Mouse (Mus musculus) cortical plate, adult 2 months (tissue): ENCODE measurements around the gene Rps19.

ENCODE experiments used
- CTCF ChIP-seq: fragments of 200-500 bp; IDR thresholded peaks from 2 replicates; pipeline ENCODE4 v1.5.1; 2011; ENCODE audit warnings: mild to moderate bottlenecking, control low read depth, low read length; ENCODE audit not compliant: insufficient read depth; ENCODE audit errors: extremely low read depth
- POLR2A ChIP-seq: fragments of 200-500 bp; IDR thresholded peaks from 2 replicates; pipeline ENCODE4 v1.6.1; 2011; ENCODE audit warnings: mild to moderate bottlenecking, low read length, control low read depth; ENCODE audit not compliant: insufficient read depth; ENCODE audit errors: extremely low read depth

DNA sequence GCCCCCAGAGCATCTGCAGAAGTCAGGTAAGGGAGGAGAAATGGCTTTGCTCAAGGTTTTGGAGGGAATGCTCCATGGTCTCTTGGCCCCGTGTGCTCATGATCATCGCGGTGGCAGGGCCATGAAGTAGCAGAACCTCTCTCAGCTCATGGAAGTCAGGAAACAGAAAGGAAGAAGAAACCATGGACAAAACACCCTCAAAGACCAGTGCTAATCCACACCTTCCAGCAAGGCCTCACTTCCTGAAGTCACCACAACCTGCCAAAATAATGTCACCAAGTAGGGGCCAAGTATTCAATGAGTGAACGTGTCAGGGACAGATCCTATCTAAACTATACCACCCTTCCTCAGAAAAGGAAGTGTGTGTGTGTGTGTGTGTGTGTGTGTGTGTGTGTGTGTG, 21.3 kb upstream of the Rps19 start:
- no peak for TF ChIP-seq POLR2A
- no peak for TF ChIP-seq CTCF
